Mouse (Mus musculus): ENCODE data around the gene Gart.

- TF ChIP-seq GATA1 (IDR thresholded peaks at IDR 0.05; ENCODE audit: borderline replicate concordance, low read length) (no peak), FLI1 (IDR thresholded peaks at IDR 0.05; ENCODE audit: low read length) (no peak)
Observed at GRCm38 (mm10) chr16:91645995-91646602, 653 bp downstream of the Gart start.
